Mouse (Mus musculus) kidney, postnatal 0 days (tissue): ENCODE results near the gene 1700067K01Rik. TPM values are rescaled to one million over a fixed set of nuclear protein-coding genes. Genes with fewer than 3 reads are reported as not detected.

Source experiments
- ATAC-seq: fragments of 200-750 bp; cut with Nextera tagmentation; replicated peaks from 2 replicates; pipeline ENCODE4 v1.8.0; 2017; ENCODE audit warnings: low read depth, moderate number of reproducible peaks, moderate TSS enrichment, moderate library complexity; ENCODE audit not compliant: low FRiP score
- DNase-seq: peaks from one replicate; pipeline ENCODE4 v3.0.0-alpha.2; 2016; ENCODE audit warnings: low spot score
- H3K27ac ChIP-seq: fragments of 300-500 bp; sonication (generic); 2 replicates; pipeline ENCODE4 v1.5.1; 2014; ENCODE audit warnings: mild to moderate bottlenecking
- H3K27me3 ChIP-seq: fragments of 300-500 bp; sonication (generic); 2 replicates; pipeline ENCODE4 v1.6.1; 2014; ENCODE audit warnings: low read length, mixed read lengths; ENCODE audit not compliant: insufficient read depth
- H3K36me3 ChIP-seq: fragments of 300-500 bp; sonication (generic); 2 replicates; pipeline ENCODE4 v1.6.1; 2014; ENCODE audit warnings: low read length, mixed read lengths; ENCODE audit not compliant: insufficient read depth
- H3K4me1 ChIP-seq: fragments of 300-500 bp; sonication (generic); replicated peaks from 2 replicates; pipeline ENCODE4 v1.6.1; 2014; ENCODE audit warnings: antibody characterized with exemption, low read length, mixed read lengths; ENCODE audit not compliant: insufficient read depth
- H3K4me2 ChIP-seq: fragments of 300-500 bp; sonication (generic); 2 replicates; pipeline ENCODE4 v1.6.1; 2014; ENCODE audit warnings: mild to moderate bottlenecking, low read length, moderate library complexity, mixed read lengths
- H3K4me3 ChIP-seq: fragments of 300-500 bp; sonication (generic); replicated peaks from 2 replicates; pipeline ENCODE4 v1.5.1; 2014; ENCODE audit warnings: low read depth, low read length
- H3K9ac ChIP-seq: fragments of 300-500 bp; sonication (generic); 2 replicates; pipeline ENCODE4 v1.6.1; 2014; ENCODE audit warnings: low read depth, low read length
- H3K9me3 ChIP-seq: fragments of 300-500 bp; sonication (generic); replicated peaks from 2 replicates; pipeline ENCODE4 v1.6.1; 2016; ENCODE audit warnings: low read length, inconsistent platforms, mixed read lengths
- CTCF ChIP-seq: IDR thresholded peaks from 2 replicates; pipeline ENCODE4 v1.5.1; 2016; ENCODE audit warnings: antibody characterized with exemption, low read depth, mild to moderate bottlenecking, moderate library complexity
- WGBS: fragments of 180-500 bp; shearing (Covaris S2); extraction: QIAGEN DNeasy Blood & Tissue Kit; methylation state at CpG from one replicate; pipeline ENCODE4 v1.1.7; 2014; 5-methylcytosine and 5-hydroxymethylcytosine counted together
- microRNA counts: library from miRNA; unstranded; fragments of <30 nt; microRNA quantifications from one replicate; lab custom pipeline; 2015
- microRNA-seq: library from miRNA; unstranded; fragments of <30 nt; microRNA quantifications from one replicate; pipeline ENCODE4, GENCODE M21; 2016
- polyA plus RNA-seq: library from polyadenylated mRNA; unstranded; fragments of >200 nt; fragmentation: Nextera tagmentation; extraction: Ambion mirVana; gene quantifications from 2 replicates; pipeline ENCODE4 v1.2.1, GENCODE M21; 2015

1700067K01Rik gene
- polyA plus RNA-seq, 1 experiment from 2014 or later: 1.1 TPM

DNA sequence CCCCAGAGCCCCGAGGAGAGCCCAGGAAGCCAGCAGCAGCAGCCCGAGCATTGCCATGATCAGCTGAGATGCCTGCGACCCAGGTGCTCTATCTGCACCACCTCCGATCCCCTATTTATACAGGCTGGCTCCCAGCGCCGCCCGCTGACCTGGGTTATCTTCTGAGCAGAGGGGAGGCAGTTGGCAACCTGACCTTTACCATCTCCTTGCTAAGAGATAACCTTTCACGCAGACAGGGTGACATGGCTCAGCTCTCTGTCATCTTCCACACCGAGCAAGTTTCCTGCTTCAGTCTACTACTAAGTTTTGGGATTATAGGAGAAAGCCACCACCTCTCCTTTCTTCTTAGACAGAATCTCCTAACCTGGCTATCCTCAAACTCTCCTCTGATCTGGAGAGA, 43.6 kb downstream of the 1700067K01Rik start, which contains the start of gene Rln3:
Gene Rln3, minus strand, starts transcription at position 101 of the 400 bp plus-strand sequence.
- H3K9ac ChIP-seq: no peak within 1 kb of the TSS
- no peak for ATAC-seq
- H3K27ac ChIP-seq: no peak within 1 kb of the TSS
- H3K9me3 ChIP-seq: no peaks in the 10 kb centered on the region
- peaks cover 15% of the 10 kb centered on the region for H3K27me3 ChIP-seq
- H3K36me3 ChIP-seq: no peaks in the 10 kb centered on the region
- H3K4me1 ChIP-seq: no peaks in the 10 kb centered on the region; the same call in 1 of the 2 replicates
- peak within 1 kb of the TSS; percentile 31 for H3K4me2 ChIP-seq
- no peak for TF ChIP-seq CTCF
- no peak for DNase-seq
- H3K4me3 ChIP-seq: no peak within 1 kb of the TSS
- 14% methylated on average over 9 of the region's 9 CpGs for WGBS

DNA sequence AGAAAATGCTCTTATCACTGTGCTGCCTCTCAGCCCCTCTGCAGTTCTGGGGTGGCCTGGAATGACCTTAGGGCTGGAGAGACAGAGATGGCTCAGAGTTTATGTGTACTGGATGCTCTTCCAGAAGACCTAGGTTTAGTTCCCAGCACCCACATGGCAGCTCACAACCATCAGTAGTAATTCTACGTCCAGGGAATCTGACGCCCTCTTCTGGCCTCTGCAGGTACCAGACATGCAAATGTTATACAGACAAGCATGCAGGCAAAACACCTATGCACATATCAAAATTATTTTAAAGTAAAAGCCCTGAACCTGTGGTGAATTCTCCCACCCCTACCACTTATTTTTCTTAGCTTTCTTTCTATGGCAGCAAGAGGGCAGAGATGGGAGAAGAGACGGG, 45.2 kb downstream of the 1700067K01Rik start:
- H3K9me3 ChIP-seq: no peaks in the 10 kb centered on the region

DNA sequence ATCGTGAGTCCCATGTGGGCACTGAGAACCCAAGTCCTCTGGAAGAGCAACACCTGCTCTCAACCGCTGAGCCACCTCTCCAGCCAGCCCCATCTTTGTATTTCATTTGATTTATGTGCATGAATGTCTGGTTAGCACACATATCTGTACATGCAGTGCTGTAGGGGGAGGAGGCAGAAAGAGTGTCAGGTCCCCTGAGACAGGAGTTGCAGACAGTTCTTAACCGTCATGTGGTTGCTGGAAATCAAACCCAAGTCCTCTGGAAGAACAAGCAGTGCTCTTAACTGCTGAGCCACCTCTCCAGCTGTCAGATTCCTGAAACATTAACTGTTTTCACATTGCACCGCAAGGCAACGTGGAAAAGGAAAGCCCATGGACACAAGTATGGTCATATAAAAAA, 46.9 kb downstream of the 1700067K01Rik start:
- ATAC-seq (no peak), DNase-seq (no peak)
- 46% methylated on average over 5 of the region's 5 CpGs for WGBS
- Histone ChIP-seq H3K4me2 (no peak overlapping the region), H3K9ac (no peak overlapping the region), H3K4me3 (no peak overlapping the region), H3K9me3 (no peaks in the 10 kb centered on the region), H3K27ac (no peak overlapping the region), H3K36me3 (no peaks in the 10 kb centered on the region), H3K4me1 (no peaks in the 10 kb centered on the region), H3K27me3 (peaks cover 15% of the 10 kb centered on the region)
- no peak for TF ChIP-seq CTCF

More for the DNA sequence above, 45.2 kb downstream of the 1700067K01Rik start:
- ATAC-seq (no peak), DNase-seq (no peak)
- H3K4me2 ChIP-seq: no peak overlapping the region
- H3K9ac ChIP-seq: no peak overlapping the region
- 90% methylated on average over 3 of the region's 3 CpGs for WGBS
- no peak overlapping the region for H3K27ac ChIP-seq
- peaks cover 15% of the 10 kb centered on the region for H3K27me3 ChIP-seq
- H3K4me1 ChIP-seq: no peaks in the 10 kb centered on the region; the same call in 1 of the 2 replicates
- TF ChIP-seq CTCF: no peak
- H3K36me3 ChIP-seq: no peaks in the 10 kb centered on the region
- no peak overlapping the region for H3K4me3 ChIP-seq

DNA sequence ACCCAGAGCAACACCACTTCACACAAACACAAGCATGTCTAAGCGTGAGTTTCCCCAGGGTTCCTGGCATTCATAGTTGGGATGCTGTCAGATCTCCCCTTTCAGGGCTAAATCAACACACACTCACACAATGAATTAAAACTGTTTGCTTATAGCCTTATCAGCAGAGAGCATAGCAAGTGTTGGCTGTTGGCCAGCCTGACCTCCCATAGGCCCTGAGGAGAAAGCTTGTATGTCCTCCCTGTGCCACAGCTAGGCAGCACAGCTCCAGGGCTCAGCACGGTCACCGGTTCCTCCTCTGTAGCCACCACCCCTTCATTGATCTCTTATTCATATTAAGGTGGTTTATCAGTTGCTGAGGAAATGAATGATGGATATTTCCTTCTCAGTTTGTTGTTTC, 51.4 kb downstream of the 1700067K01Rik start:
- DNase-seq (no peak), ATAC-seq (no peak)
- Histone ChIP-seq H3K4me3 (no peak overlapping the region), H3K27me3 (no peaks in the 10 kb centered on the region), H3K9ac (no peak overlapping the region), H3K27ac (no peak overlapping the region), H3K36me3 (no peaks in the 10 kb centered on the region), H3K9me3 (no peaks in the 10 kb centered on the region), H3K4me2 (no peak overlapping the region), H3K4me1 (no peaks in the 10 kb centered on the region)
- no peak for TF ChIP-seq CTCF
- 39% methylated on average over 3 of the region's 3 CpGs for WGBS

- ATAC-seq: no peak
- DNase-seq: no peak
- Histone ChIP-seq H3K27ac (no peak overlapping the region), H3K27me3 (no peaks in the 10 kb centered on the region), H3K9me3 (no peaks in the 10 kb centered on the region), H3K4me2 (no peak overlapping the region), H3K9ac (no peak overlapping the region), H3K36me3 (no peaks in the 10 kb centered on the region), H3K4me1 (no peaks in the 10 kb centered on the region), H3K4me3 (no peak overlapping the region)
- WGBS: 94% methylated on average over 5 of the region's 5 CpGs
- no peak for TF ChIP-seq CTCF
Measured at GRCm38 (mm10) chr8:84053229-84053628, 51.9 kb downstream of the 1700067K01Rik start.

MicroRNA genes within 50 kb of the gene (microRNA counts, 519-probe panel; counts per million panel counts)
- 330 counts per million, percentile 68 among the panel's probes with 10 or more counts for microRNA mmu-miR-1199 (lab: Ali Mortazavi, UCI)

Small RNA genes within 50 kb of the gene (microRNA-seq; reads per million reads assigned to microRNA genes)
- gene Mir1199 (6.2 reads per million, percentile 18 among the genes with 10 or more reads in this experiment), gene Mir8111 (1.8 reads per million)

Other genes with a start within 250 kb of the 1700067K01Rik start
- 11.5 and 14.4 TPM in 2 replicates for gene Adgrl1, start 101.4 kb upstream of the 1700067K01Rik start, polyA plus RNA-seq
- 0.46 and 0.47 TPM in 2 replicates for gene Gm10644, start 46.3 kb upstream of the 1700067K01Rik start, polyA plus RNA-seq
- 23.0 and 27.8 TPM in 2 replicates for gene Asf1b, start 46.0 kb upstream of the 1700067K01Rik start, polyA plus RNA-seq
- gene Prkaca, start 28.5 kb upstream of the 1700067K01Rik start, polyA plus RNA-seq: 104 and 109 TPM in 2 replicates
- 6.7 and 7.2 TPM in 2 replicates for gene Samd1, start 3.8 kb upstream of the 1700067K01Rik start, polyA plus RNA-seq
- gene 2210011C24Rik, start 10.7 kb downstream of the 1700067K01Rik start, polyA plus RNA-seq: 15.8 and 21.0 TPM in 2 replicates
- 12.7 and 15.7 TPM in 2 replicates for gene Palm3, start 20.0 kb downstream of the 1700067K01Rik start, polyA plus RNA-seq
- 1.2 and 1.3 TPM in 2 replicates for gene Il27ra, start 41.1 kb downstream of the 1700067K01Rik start, polyA plus RNA-seq
- gene Rln3, start 43.5 kb downstream of the 1700067K01Rik start, polyA plus RNA-seq: not detected in 2 replicates
- gene Gm10643, start 63.6 kb downstream of the 1700067K01Rik start, polyA plus RNA-seq: 1.8 TPM in 2 replicates
- gene Rfx1, start 65.3 kb downstream of the 1700067K01Rik start, polyA plus RNA-seq: 6.7 and 7.4 TPM in 2 replicates
- 7.5 TPM in 2 replicates for gene Dcaf15, start 103.3 kb downstream of the 1700067K01Rik start, polyA plus RNA-seq
- gene Podnl1, start 124.5 kb downstream of the 1700067K01Rik start, polyA plus RNA-seq: 0.05 and 0.14 TPM in 2 replicates
- 17.2 and 19.1 TPM in 2 replicates for gene Cc2d1a, start 146.4 kb downstream of the 1700067K01Rik start, polyA plus RNA-seq
- gene 4930432K21Rik, start 146.5 kb downstream of the 1700067K01Rik start, polyA plus RNA-seq: 1.3 and 1.6 TPM in 2 replicates
- gene Nanos3, start 183.7 kb downstream of the 1700067K01Rik start, polyA plus RNA-seq: 8.6 and 9.6 TPM in 2 replicates
- gene Zswim4, start 235.6 kb downstream of the 1700067K01Rik start, polyA plus RNA-seq: 10.5 and 11.0 TPM in 2 replicates
- gene D8Ertd738e, start 248.2 kb downstream of the 1700067K01Rik start, polyA plus RNA-seq: 373 and 388 TPM in 2 replicates